Mouse (Mus musculus): ENCODE measurements around the gene Rap1gap2. TPM values are rescaled to one million over a fixed set of nuclear protein-coding genes. Genes with fewer than 3 reads are reported as not detected.

The Rap1gap2 gene
- polyA plus RNA-seq, 1 experiment from 2014 or later, result 0.88 TPM

- Histone ChIP-seq H3K27ac (replicated peaks) (peak overlapping the region; percentile 90), H3K4me3 (peak overlapping the region; percentile 83), H3K9me3 (replicated peaks) (no peaks in the 10 kb centered on the region), H3K4me1 (peaks cover 20% of the 10 kb centered on the region), H3K36me3 (no peaks in the 10 kb centered on the region), H3K27me3 (ENCODE audit: low read depth, poor library complexity, severe bottlenecking) (peaks cover 47% of the 10 kb centered on the region)
- DNase-seq (ENCODE audit: low spot score), result no peak
- WGBS, result 9% methylated on average over 9 of the region's 9 CpGs
Observed at GRCm38 (mm10) chr11:74638791-74639411, 28.2 kb upstream of the Rap1gap2 start.

GRCm38 (mm10) chr11:74637971-74638790, 27.5 kb upstream of the Rap1gap2 start:
- no peaks in the 10 kb centered on the region for H3K36me3 ChIP-seq
- H3K27ac ChIP-seq (replicated peaks), result peak overlapping the region; percentile 90
- peak; percentile 78 for DNase-seq (ENCODE audit: low spot score)
- peak overlapping the region; percentile 83 for H3K4me3 ChIP-seq
- no peaks in the 10 kb centered on the region for H3K9me3 ChIP-seq (replicated peaks)
- H3K4me1 ChIP-seq, result peaks cover 20% of the 10 kb centered on the region
- peaks cover 46% of the 10 kb centered on the region for H3K27me3 ChIP-seq (ENCODE audit: low read depth, poor library complexity, severe bottlenecking)
- WGBS, result under 1% methylated on average over 86 of the region's 86 CpGs

DNA sequence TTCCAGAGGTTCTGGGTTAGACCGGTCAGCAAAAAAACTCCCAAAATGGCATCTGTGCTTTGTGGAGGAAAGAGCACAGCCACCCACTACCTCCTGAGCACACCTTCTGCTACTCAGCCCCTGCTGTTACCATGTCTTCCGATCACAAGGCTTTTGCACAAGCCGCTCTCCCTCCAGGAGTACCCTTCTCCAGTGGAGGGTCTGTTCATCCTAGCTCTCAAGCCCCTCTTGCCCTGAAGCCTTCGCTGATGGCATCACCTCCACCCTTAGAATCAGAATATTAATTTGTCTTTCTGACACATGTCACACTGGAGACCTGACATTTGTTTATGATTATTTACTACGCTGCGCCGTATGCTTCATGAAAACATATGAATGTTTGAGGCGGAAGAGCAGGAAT, 26.8 kb upstream of the Rap1gap2 start:
- WGBS, result 25% methylated on average over 8 of the region's 8 CpGs
- no peak for DNase-seq (ENCODE audit: low spot score)
- Histone ChIP-seq H3K27ac (replicated peaks) (peak overlapping the region; percentile 90), H3K36me3 (no peaks in the 10 kb centered on the region), H3K27me3 (ENCODE audit: low read depth, poor library complexity, severe bottlenecking) (peaks cover 46% of the 10 kb centered on the region), H3K4me3 (peak overlapping the region; percentile 83), H3K4me1 (peaks cover 20% of the 10 kb centered on the region), H3K9me3 (replicated peaks) (no peaks in the 10 kb centered on the region)

DNA sequence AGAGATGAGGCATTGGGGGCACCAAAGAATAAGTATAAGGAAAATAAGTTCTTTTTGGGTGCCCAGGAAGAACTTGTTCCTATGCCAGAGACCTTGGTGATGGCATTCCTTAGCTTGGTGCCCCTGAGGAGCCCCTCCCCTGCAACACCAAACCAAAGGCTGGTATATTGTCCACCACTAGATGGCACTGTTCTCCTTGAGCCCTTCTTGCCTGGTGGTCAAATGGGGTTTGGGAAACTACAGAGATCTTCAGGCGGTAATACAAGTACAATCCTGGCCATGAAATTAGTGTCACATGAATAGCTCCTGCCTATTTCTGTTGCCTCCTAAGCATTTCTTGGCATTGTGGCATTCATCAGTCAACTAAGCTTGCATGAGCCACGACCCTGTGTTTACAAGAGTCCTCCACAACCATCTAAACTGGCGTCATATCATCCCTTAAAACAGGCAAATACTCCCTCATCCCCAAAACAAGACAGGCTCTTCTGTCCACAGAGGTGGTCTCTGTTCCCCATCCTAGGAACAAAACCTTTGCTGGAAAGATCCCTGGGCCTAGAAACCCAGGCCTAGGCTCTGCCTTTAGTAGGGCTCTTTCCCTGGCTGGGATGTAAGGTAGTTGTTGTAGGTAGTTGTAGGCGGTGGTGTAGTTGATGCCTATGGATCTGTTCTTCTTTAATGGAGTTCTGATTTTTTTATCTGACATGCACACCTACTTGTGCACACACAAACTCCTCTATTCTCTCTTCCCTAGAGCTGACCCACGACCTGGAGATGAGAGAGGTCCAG, 24.0 kb upstream of the Rap1gap2 start:
- WGBS, result 67% methylated on average over 5 of the region's 5 CpGs
- H3K4me3 ChIP-seq, result no peak overlapping the region
- no peaks in the 10 kb centered on the region for H3K9me3 ChIP-seq (replicated peaks)
- H3K4me1 ChIP-seq, result peaks cover 20% of the 10 kb centered on the region
- H3K27ac ChIP-seq (replicated peaks), result no peak overlapping the region
- peaks cover 32% of the 10 kb centered on the region for H3K27me3 ChIP-seq (ENCODE audit: low read depth, poor library complexity, severe bottlenecking)
- H3K36me3 ChIP-seq, result no peaks in the 10 kb centered on the region
- DNase-seq (ENCODE audit: low spot score), result peak; percentile 69

DNA sequence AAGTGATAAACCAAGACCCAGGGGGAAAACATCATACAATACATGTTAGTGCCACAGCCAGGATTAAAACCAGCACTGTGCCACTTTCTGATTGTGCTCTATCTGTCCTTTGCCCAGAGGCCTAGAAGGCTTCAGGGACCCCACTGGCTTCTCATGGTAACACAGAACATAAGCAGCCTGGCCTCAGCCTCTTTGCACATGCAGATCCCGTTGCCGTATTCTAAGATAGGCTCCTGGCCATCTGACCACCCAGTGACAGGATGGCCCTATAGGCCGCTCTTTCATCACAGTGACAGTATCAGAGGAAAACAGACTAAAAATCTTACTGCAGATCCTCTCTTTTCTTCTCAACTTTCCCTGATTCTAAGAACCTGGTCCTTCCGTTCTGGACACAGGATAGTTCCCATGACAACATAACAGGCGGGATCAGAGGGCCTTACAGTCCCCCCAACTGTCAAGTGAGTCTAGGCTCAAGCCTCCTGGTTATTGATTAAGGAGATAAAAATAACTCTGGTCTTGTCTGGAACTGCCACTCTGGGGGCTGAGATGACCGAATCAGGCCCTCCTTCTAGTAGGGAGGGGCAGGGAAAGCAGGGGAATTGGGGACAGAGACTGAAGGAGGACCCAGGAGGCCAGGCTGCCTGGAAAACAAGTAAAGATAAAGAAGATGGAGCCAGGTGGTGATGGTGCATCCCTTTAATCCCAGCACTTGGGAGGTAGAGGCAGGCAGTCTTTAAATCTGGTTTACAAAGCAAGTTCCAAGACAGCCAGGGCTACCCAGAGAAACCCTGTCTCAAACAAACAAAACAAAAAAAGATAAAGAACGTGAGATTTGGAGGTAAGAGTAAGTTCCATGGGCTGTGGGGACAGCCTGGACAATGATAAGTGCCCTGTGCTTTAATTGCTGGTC, 21.4 kb upstream of the Rap1gap2 start:
- no peak overlapping the region for H3K4me3 ChIP-seq
- peaks cover under 1% of the 10 kb centered on the region for H3K4me1 ChIP-seq
- no peaks in the 10 kb centered on the region for H3K36me3 ChIP-seq
- DNase-seq (ENCODE audit: low spot score), result no peak
- no peaks in the 10 kb centered on the region for H3K9me3 ChIP-seq (replicated peaks)
- peaks cover 16% of the 10 kb centered on the region for H3K27me3 ChIP-seq (ENCODE audit: low read depth, poor library complexity, severe bottlenecking)
- no peak overlapping the region for H3K27ac ChIP-seq (replicated peaks)
- WGBS, result 79% methylated on average over 7 of the region's 7 CpGs

DNA sequence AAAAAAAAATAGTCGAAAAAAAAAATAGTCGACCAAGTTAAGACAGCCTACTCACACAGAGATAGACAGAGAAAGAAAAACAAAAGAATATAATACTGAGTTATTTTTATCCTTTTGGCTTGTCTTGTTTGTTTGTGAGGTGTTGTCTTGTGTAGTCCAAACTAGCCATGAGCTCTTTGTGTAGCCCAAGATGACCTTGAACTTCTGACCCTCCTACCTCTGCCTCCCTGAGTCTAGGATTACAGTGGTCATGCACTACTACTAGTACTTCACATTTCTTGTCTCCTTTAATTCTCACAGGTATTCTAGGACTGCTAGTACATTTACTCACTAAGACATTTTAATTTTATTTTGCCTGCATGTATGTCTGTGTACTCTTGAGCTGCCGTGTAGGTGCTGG, 16.8 kb upstream of the Rap1gap2 start:
- Histone ChIP-seq H3K27me3 (ENCODE audit: low read depth, poor library complexity, severe bottlenecking) (no peaks in the 10 kb centered on the region), H3K36me3 (no peaks in the 10 kb centered on the region)
- DNase-seq (ENCODE audit: low spot score), result no peak

GRCm38 (mm10) chr11:74625333-74625732, 14.6 kb upstream of the Rap1gap2 start:
- H3K27ac ChIP-seq (replicated peaks), result no peak overlapping the region
- no peaks in the 10 kb centered on the region for H3K9me3 ChIP-seq (replicated peaks)
- no peak for DNase-seq (ENCODE audit: low spot score)
- H3K4me3 ChIP-seq, result no peak overlapping the region
- no peaks in the 10 kb centered on the region for H3K36me3 ChIP-seq
- H3K4me1 ChIP-seq, result no peaks in the 10 kb centered on the region
- H3K27me3 ChIP-seq (ENCODE audit: low read depth, poor library complexity, severe bottlenecking), result peaks cover 13% of the 10 kb centered on the region

More for the DNA sequence above, 16.8 kb upstream of the Rap1gap2 start:
- Histone ChIP-seq H3K9me3 (replicated peaks) (no peaks in the 10 kb centered on the region), H3K4me1 (no peaks in the 10 kb centered on the region), H3K27ac (replicated peaks) (no peak overlapping the region), H3K4me3 (no peak overlapping the region)
- 83% methylated on average over 3 of the region's 3 CpGs for WGBS

DNA sequence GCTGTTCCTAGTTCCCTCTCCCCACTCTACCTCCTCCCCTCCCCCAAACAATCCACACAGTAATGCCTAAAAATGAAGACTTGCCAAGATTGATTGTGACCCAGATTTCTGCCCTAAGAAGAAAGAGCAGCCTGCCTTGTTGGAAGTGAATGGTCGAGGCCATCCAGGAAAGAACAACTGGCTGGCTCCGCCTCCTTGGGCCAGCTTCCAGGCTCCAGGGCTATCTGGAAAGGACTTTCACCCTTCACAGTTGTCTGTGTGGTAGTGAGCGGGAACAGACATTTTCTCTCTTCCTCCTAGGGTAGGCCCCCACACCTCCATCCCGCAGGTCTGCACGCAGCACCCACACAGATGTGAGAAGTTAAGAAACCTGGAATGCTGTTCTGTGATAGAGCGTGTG, 13.0 kb upstream of the Rap1gap2 start:
- Histone ChIP-seq H3K4me1 (peaks cover 14% of the 10 kb centered on the region), H3K27ac (replicated peaks) (no peak overlapping the region), H3K36me3 (no peaks in the 10 kb centered on the region), H3K9me3 (replicated peaks) (no peaks in the 10 kb centered on the region), H3K4me3 (no peak overlapping the region), H3K27me3 (ENCODE audit: low read depth, poor library complexity, severe bottlenecking) (peaks cover 29% of the 10 kb centered on the region)
- DNase-seq (ENCODE audit: low spot score), result no peak
- 82% methylated on average over 6 of the region's 6 CpGs for WGBS

GRCm38 (mm10) chr11:74621974-74622669, 11.4 kb upstream of the Rap1gap2 start:
- H3K27me3 ChIP-seq (ENCODE audit: low read depth, poor library complexity, severe bottlenecking), result peaks cover 45% of the 10 kb centered on the region
- DNase-seq (ENCODE audit: low spot score), result no peak
- no peak overlapping the region for H3K4me3 ChIP-seq
- peaks cover 14% of the 10 kb centered on the region for H3K4me1 ChIP-seq
- 78% methylated on average over 8 of the region's 8 CpGs for WGBS
- H3K36me3 ChIP-seq, result no peaks in the 10 kb centered on the region
- no peaks in the 10 kb centered on the region for H3K9me3 ChIP-seq (replicated peaks)
- H3K27ac ChIP-seq (replicated peaks), result no peak overlapping the region

- DNase-seq (ENCODE audit: low spot score), result no peak
Observed at GRCm38 (mm10) chr11:74619956-74620300, 9.2 kb upstream of the Rap1gap2 start.

GRCm38 (mm10) chr11:74619201-74619955, 8.7 kb upstream of the Rap1gap2 start, which contains the start of gene Ccdc92b:
Ccdc92b (plus strand) TSS chr11:74619605.
- Histone ChIP-seq H3K4me3 (peak within 1 kb of the TSS; percentile 57), H3K27me3 (ENCODE audit: low read depth, poor library complexity, severe bottlenecking) (peaks cover 45% of the 10 kb centered on the region), H3K4me1 (peaks cover 14% of the 10 kb centered on the region), H3K27ac (replicated peaks) (peak within 1 kb of the TSS; percentile 55), H3K9me3 (replicated peaks) (no peaks in the 10 kb centered on the region), H3K36me3 (no peaks in the 10 kb centered on the region)
- WGBS, result under 1% methylated on average over 56 of the region's 63 CpGs
- peak; percentile 87 for DNase-seq (ENCODE audit: low spot score)

More at GRCm38 (mm10) chr11:74619956-74620300, 9.2 kb upstream of the Rap1gap2 start:
- Histone ChIP-seq H3K4me3 (peak overlapping the region; percentile 57), H3K27ac (replicated peaks) (peak overlapping the region; percentile 55), H3K36me3 (no peaks in the 10 kb centered on the region), H3K9me3 (replicated peaks) (no peaks in the 10 kb centered on the region), H3K4me1 (peaks cover 14% of the 10 kb centered on the region), H3K27me3 (ENCODE audit: low read depth, poor library complexity, severe bottlenecking) (peaks cover 45% of the 10 kb centered on the region)
- 3% methylated on average over 16 of the region's 16 CpGs for WGBS

Measured in midbrain, embryonic 10.5 days (tissue).